ENCODE assay signal across 8 mouse cellular contexts in the genomic region with DNA sequence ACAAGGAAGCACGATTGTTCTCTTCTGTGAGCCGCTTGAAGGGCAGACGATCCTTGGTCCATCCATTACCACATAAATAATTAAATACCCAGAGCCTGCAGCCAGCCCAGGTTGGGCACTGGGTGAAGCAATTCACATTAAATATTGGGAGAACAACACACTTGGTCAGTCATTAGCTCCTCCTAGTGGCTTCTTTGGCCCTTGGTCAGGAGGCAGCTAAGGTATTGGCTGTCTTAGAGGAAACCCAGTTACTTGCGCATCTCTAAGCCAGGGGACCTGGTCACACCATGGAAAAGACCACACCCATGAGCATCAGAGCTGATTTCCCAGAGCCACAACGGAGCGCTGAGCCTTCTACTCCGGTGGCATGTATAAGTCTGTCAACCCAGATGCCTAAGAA.
DNase-seq lines count a peak whose midpoint lies in the region; ATAC-seq lines count a peak whose summit lies in the region.

No protein-coding gene starts in this region.

- 55% methylated on average over 7 of the region's 7 CpGs for WGBS in kidney, embryonic 15.5 days
- 46% methylated on average over 7 of the region's 7 CpGs for WGBS in heart, embryonic 10.5 days

- H3K4me1 ChIP-seq in kidney, embryonic 15.5 days = peaks cover 23% of the 10 kb centered on the region
- H3K4me1 ChIP-seq in heart, embryonic 10.5 days = peaks cover 28% of the 10 kb centered on the region

- no peak overlapping the region for H3K9ac ChIP-seq in kidney, embryonic 15.5 days

- no peak for ATAC-seq in kidney, embryonic 15.5 days (replicated peaks; ENCODE audit: low FRiP score)

- no peaks in the 10 kb centered on the region for H3K27me3 ChIP-seq in kidney, embryonic 15.5 days
- no peaks in the 10 kb centered on the region; the same call in 1 of the 2 replicates for H3K27me3 ChIP-seq in heart, embryonic 10.5 days (ENCODE audit: insufficient read depth, poor library complexity, severe bottlenecking)

- no peaks in the 10 kb centered on the region for H3K36me3 ChIP-seq in kidney, embryonic 15.5 days
- no peaks in the 10 kb centered on the region for H3K36me3 ChIP-seq in heart, embryonic 10.5 days

- intact Hi-C loops in left cerebral cortex, postnatal 14 days (cut with DNase I) = loop anchor here (10.0 kb wide), 1 partner anchor 433 kb away; the partner anchor contains the start of gene Epha4

- H3K4me2 ChIP-seq in kidney, embryonic 15.5 days = no peak overlapping the region

- H3K4me3 ChIP-seq in kidney, embryonic 15.5 days (replicated peaks) = no peak overlapping the region
- no peak overlapping the region for H3K4me3 ChIP-seq in heart, embryonic 10.5 days

- H3K9me3 ChIP-seq in kidney, embryonic 15.5 days (replicated peaks) = no peaks in the 10 kb centered on the region
- no peaks in the 10 kb centered on the region for H3K9me3 ChIP-seq in heart, embryonic 10.5 days

- H3K27ac ChIP-seq in kidney, embryonic 15.5 days = no peak overlapping the region
- 0 out of 2 replicates have a peak overlapping the region, but pooled peaks have one; percentile 10 for H3K27ac ChIP-seq in heart, embryonic 10.5 days

- peak; percentile 32 for DNase-seq in kidney, adult 11 months
- DNase-seq in adrenal gland, postnatal 14 days = peak; percentile 41
- DNase-seq in heart, embryonic 10.5 days (ENCODE audit: low spot score) = no peak
- DNase-seq in kidney, postnatal 4 days = peak; percentile 34 to 51
- DNase-seq in retina, postnatal 1 day = peak; percentile 40
- DNase-seq in frontal cortex, postnatal 10 days (ENCODE audit: low spot score in 2 of 2) = no peak
- no peak for DNase-seq in left cerebral cortex, postnatal 14 days (ENCODE audit: low spot score in 2 of 2)

Comparison
In these comparisons a context has a peak if more than half of its experiments do, and no peak if none do; other contexts are left out.
1. DNase-seq: peak in kidney, adult 11 months (single experiment), adrenal gland, postnatal 14 days (single experiment), kidney, postnatal 4 days (2 of 2) and retina, postnatal 1 day (single experiment); none in heart, embryonic 10.5 days (single experiment), frontal cortex, postnatal 10 days (0 of 2) and left cerebral cortex, postnatal 14 days (0 of 2).